Mouse (Mus musculus): ENCODE results near the gene Iqck. TPM values are rescaled to one million over a fixed set of nuclear protein-coding genes. Genes with fewer than 3 reads are reported as not detected.

Gene Iqck
- total and polyA plus RNA-seq, 3 experiments: 0.39 to 0.68 (median 0.62) TPM

GRCm38 (mm10) chr7:118989275-118989856 is 133.8 kb downstream of the Iqck start:
- no peak for DNase-seq (ENCODE audit: extremely low read depth)
- H3K4me1 ChIP-seq (ENCODE audit: control insufficient read depth in 1 of 2, insufficient read depth in 2 of 2): peaks cover 0 to 7% of the 10 kb centered on the region in 2 experiments; a peak in 1 of 4 replicates
- peaks cover 1% of the 10 kb centered on the region for H3K9me3 ChIP-seq (replicated peaks; ENCODE audit: low read length)
- H3K4me3 ChIP-seq (replicated peaks in 1 of 3; ENCODE audit: low read depth in 2 of 3, low read length in 2 of 3, poor library complexity in 1 of 3): no peak overlapping the region
- in situ Hi-C loops (cut with MboI; ENCODE audit: low pct_ligation_motif_present, low pct_unique_long_range_greater_than_20kb, low sequenced_read_pairs): loop anchor here (5.0 kb wide), 1 partner anchor 217 kb away; no protein-coding TSS in a partner anchor
- dilution Hi-C loops (cut with MboI; ENCODE audit: extremely low pct_ligation_motif_present, extremely low pct_unique_long_range_greater_than_20kb, low sequenced_read_pairs): no loop called here
- H3K27ac ChIP-seq (ENCODE audit: insufficient read depth, low read depth): no peak overlapping the region
- no peak overlapping the region for H3K4me2 ChIP-seq (ENCODE audit: insufficient read depth, low read depth, poor library complexity, severe bottlenecking)
- TF ChIP-seq TCF12 (IDR thresholded peaks at IDR 0.05; ENCODE audit: low read depth, low read length): no peak
- no peak for TF ChIP-seq SIN3A (IDR thresholded peaks at IDR 0.05; ENCODE audit: low read length)
- TF ChIP-seq PAX5 (IDR thresholded peaks at IDR 0.05; ENCODE audit: low read length): no peak
- no peak for TF ChIP-seq NRF1 (IDR thresholded peaks at IDR 0.05; ENCODE audit: low read depth, low read length)
- TF ChIP-seq USF2 (conservative IDR thresholded peaks at IDR 0.05; ENCODE audit: low read depth, low read length): no peak
- TF ChIP-seq NELFE (IDR thresholded peaks at IDR 0.05; ENCODE audit: low read depth, low read length): no peak
- no peak for TF ChIP-seq TBP (conservative IDR thresholded peaks at IDR 0.05; ENCODE audit: low read depth, low read length)
- TF ChIP-seq MXI1 (IDR thresholded peaks at IDR 0.05; ENCODE audit: low read depth, low read length): no peak
- no peak for TF ChIP-seq RCOR1 (conservative IDR thresholded peaks at IDR 0.05; ENCODE audit: low read depth, low read length)
- TF ChIP-seq POLR2A (IDR thresholded peaks at IDR 0.05; ENCODE audit: low read depth, low read length): no peak
- TF ChIP-seq ZKSCAN1 (IDR thresholded peaks at IDR 0.05; ENCODE audit: borderline replicate concordance, low read depth, low read length): no peak
- TF ChIP-seq ETS1 (conservative IDR thresholded peaks at IDR 0.05; ENCODE audit: low read depth, low read length): no peak
- TF ChIP-seq EP300 (IDR thresholded peaks at IDR 0.05; ENCODE audit: low read length): no peak
- no peak for TF ChIP-seq MAZ (IDR thresholded peaks at IDR 0.05; ENCODE audit: low read depth, low read length)
- TF ChIP-seq CTCF (conservative IDR thresholded peaks at IDR 0.05 in 1 of 2, IDR thresholded peaks at IDR 0.05 in 1 of 2; ENCODE audit: low read depth in 2 of 2, low read length in 2 of 2): no peak
- TF ChIP-seq JUN (IDR thresholded peaks at IDR 0.05; ENCODE audit: insufficient read depth, low read depth, low read length): no peak
- TF ChIP-seq UBTF (IDR thresholded peaks at IDR 0.05; ENCODE audit: low read depth, low read length): no peak
- no peaks in the 10 kb centered on the region for H3K79me2 ChIP-seq (replicated peaks; ENCODE audit: control insufficient read depth, extremely low read depth, insufficient read depth, poor library complexity, severe bottlenecking)
- peaks cover 6% of the 10 kb centered on the region for H3K27me3 ChIP-seq (replicated peaks)
- H3K36me3 ChIP-seq (replicated peaks in 1 of 2; ENCODE audit: control insufficient read depth in 1 of 2, insufficient read depth in 1 of 2, low read length in 1 of 2): no peaks in the 10 kb centered on the region
- H3K9ac ChIP-seq (ENCODE audit: insufficient read depth, low read depth): no peak overlapping the region

GRCm38 (mm10) chr7:118990282-118990681 is 134.7 kb downstream of the Iqck start:
- in situ Hi-C loops (cut with MboI; ENCODE audit: low pct_ligation_motif_present, low pct_unique_long_range_greater_than_20kb, low sequenced_read_pairs) (loop anchor here (10.0 kb wide), 1 partner anchor 135 kb away; the partner anchor contains the start of genes Iqck and Knop1), dilution Hi-C loops (cut with MboI; ENCODE audit: extremely low pct_ligation_motif_present, extremely low pct_unique_long_range_greater_than_20kb, low sequenced_read_pairs) (no loop called here)
- H3K27ac ChIP-seq (ENCODE audit: insufficient read depth, low read depth): no peak overlapping the region
- TF ChIP-seq ZC3H11A (IDR thresholded peaks at IDR 0.05; ENCODE audit: low read depth, low read length) (no peak), USF2 (conservative IDR thresholded peaks at IDR 0.05; ENCODE audit: low read depth, low read length) (no peak), ELF1 (IDR thresholded peaks at IDR 0.05; ENCODE audit: low read depth, low read length) (no peak), ZKSCAN1 (IDR thresholded peaks at IDR 0.05; ENCODE audit: borderline replicate concordance, low read depth, low read length) (no peak), CHD2 (IDR thresholded peaks at IDR 0.05; ENCODE audit: low read length) (no peak), CHD1 (IDR thresholded peaks at IDR 0.05; ENCODE audit: low read depth, low read length) (no peak), PAX5 (IDR thresholded peaks at IDR 0.05; ENCODE audit: low read length) (no peak), IRF4 (IDR thresholded peaks at IDR 0.05; ENCODE audit: low read depth, low read length) (no peak), RAD21 (IDR thresholded peaks at IDR 0.05; ENCODE audit: low read depth, low read length) (no peak), ETS1 (conservative IDR thresholded peaks at IDR 0.05; ENCODE audit: low read depth, low read length) (no peak), ZNF384 (IDR thresholded peaks at IDR 0.05; ENCODE audit: low read depth, low read length) (no peak), UBTF (IDR thresholded peaks at IDR 0.05; ENCODE audit: low read depth, low read length) (no peak), POLR2A (IDR thresholded peaks at IDR 0.05; ENCODE audit: low read depth, low read length) (no peak), MAZ (IDR thresholded peaks at IDR 0.05; ENCODE audit: low read depth, low read length) (no peak), GABPA (IDR thresholded peaks at IDR 0.05; ENCODE audit: insufficient replicate concordance, low read depth, low read length) (no peak), BHLHE40 (IDR thresholded peaks at IDR 0.05; ENCODE audit: low read depth, low read length) (no peak), SIN3A (IDR thresholded peaks at IDR 0.05; ENCODE audit: low read length) (no peak), CTCF (conservative IDR thresholded peaks at IDR 0.05 in 1 of 2, IDR thresholded peaks at IDR 0.05 in 1 of 2; ENCODE audit: low read depth in 2 of 2, low read length in 2 of 2) (no peak)
- no peak overlapping the region for H3K4me2 ChIP-seq (ENCODE audit: insufficient read depth, low read depth, poor library complexity, severe bottlenecking)
- peaks cover 0 to 7% of the 10 kb centered on the region in 2 experiments; a peak in 1 of 4 replicates for H3K4me1 ChIP-seq (ENCODE audit: control insufficient read depth in 1 of 2, insufficient read depth in 2 of 2)
- DNase-seq (ENCODE audit: extremely low read depth): no peak
- H3K9me3 ChIP-seq (replicated peaks; ENCODE audit: low read length): peaks cover 4% of the 10 kb centered on the region
- no peak overlapping the region for H3K9ac ChIP-seq (ENCODE audit: insufficient read depth, low read depth)
- no peaks in the 10 kb centered on the region for H3K36me3 ChIP-seq (replicated peaks in 1 of 2; ENCODE audit: control insufficient read depth in 1 of 2, insufficient read depth in 1 of 2, low read length in 1 of 2)
- no peaks in the 10 kb centered on the region for H3K79me2 ChIP-seq (replicated peaks; ENCODE audit: control insufficient read depth, extremely low read depth, insufficient read depth, poor library complexity, severe bottlenecking)
- H3K27me3 ChIP-seq (replicated peaks): peaks cover 6% of the 10 kb centered on the region
- no peak overlapping the region for H3K4me3 ChIP-seq (replicated peaks in 1 of 3; ENCODE audit: low read depth in 2 of 3, low read length in 2 of 3, poor library complexity in 1 of 3)
